Mouse (Mus musculus): ENCODE measurements around the gene Atp6v1fnb. TPM values are rescaled to one million over a fixed set of nuclear protein-coding genes. Genes with fewer than 3 reads are reported as not detected.

Gene Atp6v1fnb
- total RNA-seq, 2 experiments from 2014 or later, result 0.53 TPM; not detected in 1

DNA sequence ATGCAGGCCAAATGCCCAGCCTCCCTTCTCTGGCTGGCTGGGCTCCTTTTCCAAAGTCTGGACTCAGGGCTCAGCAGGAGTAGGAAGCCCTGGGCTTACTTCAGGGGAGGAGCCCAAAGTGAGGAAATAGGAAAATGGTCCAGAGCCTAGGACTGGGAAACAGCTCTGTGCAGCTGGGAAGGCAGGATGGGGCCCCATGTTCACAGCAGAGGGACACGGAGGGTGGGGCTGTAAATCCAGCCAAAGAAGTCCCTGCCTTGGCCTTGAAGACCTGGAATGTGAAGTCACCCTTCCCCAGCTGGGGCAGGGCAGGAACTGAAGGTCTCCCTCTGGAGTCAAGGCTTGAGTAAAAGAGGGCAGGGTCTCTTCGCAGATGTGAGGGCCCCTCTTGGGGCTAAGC, 37.8 kb downstream of the Atp6v1fnb start:
- intact Hi-C loops (cut with DNase I), result no loop called here
- DNase-seq (ENCODE audit: low spot score in 2 of 2), result no peak

DNA sequence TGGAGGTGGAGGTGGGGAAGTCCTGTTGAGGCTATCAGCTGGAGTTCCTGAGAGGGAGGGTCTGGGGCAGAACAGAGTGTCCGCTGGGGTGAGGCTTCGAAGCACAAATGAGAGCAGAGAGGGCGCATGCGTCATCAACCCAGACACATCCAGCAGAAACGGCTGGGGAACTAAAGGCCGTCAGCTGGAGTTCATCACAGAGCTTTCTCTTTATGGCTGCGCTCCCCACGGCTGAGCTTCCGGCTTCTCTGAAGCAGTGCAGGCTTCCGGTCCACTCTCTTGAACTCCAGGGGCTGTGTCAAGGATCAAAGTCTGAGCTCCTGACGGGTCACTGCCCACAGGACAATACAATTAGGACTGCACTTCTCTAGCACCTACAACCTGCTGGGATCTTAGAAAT, 42.0 kb downstream of the Atp6v1fnb start:
- intact Hi-C loops (cut with DNase I), result no loop called here
- DNase-seq (ENCODE audit: low spot score in 2 of 2), result no peak

DNA sequence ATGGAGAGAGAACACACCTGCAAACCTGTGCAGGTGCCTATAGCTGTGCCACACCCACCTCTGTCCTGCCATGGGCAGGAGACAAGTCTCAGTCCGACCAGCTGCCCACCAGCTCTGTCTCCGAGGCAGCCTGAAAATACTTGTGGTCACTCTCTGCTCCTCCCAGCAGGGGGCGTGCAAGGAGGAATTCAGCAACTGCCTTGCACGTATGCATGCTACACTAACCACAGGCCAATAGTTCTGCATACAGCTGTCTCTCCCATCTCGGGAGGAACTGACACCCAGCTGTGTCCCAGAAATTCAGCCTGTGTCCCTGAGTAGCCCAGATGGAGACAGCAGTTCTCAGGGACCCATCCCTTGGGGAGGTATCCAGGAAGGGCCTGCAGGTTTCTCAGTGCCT, 45.9 kb downstream of the Atp6v1fnb start:
- intact Hi-C loops (cut with DNase I), result loop anchor here (5.0 kb wide), 1 partner anchor 130 kb away; no protein-coding TSS in a partner anchor
- DNase-seq (ENCODE audit: low spot score in 2 of 2), result peak; percentile 53 to 72

DNA sequence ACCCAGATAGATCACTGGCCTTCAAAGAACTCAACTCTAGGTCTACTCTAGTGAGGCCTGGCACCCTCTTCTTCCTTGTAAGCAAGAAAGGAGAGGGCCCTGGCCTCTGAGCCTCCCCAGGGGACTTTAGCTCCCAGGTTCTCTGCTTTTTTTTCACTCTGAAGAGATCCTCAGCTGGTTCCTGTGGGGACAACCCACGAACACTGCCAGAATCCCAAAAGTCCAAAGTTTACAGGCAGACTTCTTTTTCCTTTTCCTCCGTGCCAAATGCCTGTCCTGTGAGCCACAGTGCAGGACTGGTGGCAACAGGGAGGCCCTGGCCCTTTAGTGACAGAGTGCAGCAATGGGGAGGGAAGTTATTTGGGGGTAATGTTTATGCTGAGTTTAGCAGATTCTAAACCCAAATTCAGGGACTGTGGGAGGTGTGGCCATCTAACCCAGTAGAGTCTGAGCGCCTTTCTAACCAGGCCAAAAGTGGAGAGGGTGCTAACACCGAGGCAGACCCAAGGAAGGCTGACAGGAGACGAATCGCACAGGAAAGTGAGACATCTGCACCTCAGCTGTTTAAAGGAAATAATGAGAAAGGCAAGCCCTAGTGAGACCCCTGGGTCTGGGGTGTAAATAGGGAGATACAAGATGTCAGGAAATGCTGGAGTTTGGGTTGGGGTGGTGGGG, 51.5 kb downstream of the Atp6v1fnb start:
- intact Hi-C loops (cut with DNase I), result no loop called here
- no peak for DNase-seq (ENCODE audit: low spot score in 2 of 2)

Other genes starting within 250 kb of the Atp6v1fnb start
- gene Hilpda, start 198.9 kb upstream of the Atp6v1fnb start, total RNA-seq (2021), result 1 to 10 TPM; 6.7 to 8.4 TPM
- under 1 TPM; 0.34 to 0.41 TPM for gene Fam71f2, start 191.8 kb upstream of the Atp6v1fnb start, total RNA-seq (2021)
- not detected for gene Fam71f1, start 152.3 kb upstream of the Atp6v1fnb start, total RNA-seq (2021)
- 10 to 100 TPM; 71.9 to 72.5 TPM for gene Calu, start 123.4 kb upstream of the Atp6v1fnb start, total RNA-seq (2021)
- under 1 TPM in 1 of 2 experiments, not detected in 1; 0.32 TPM for gene Opn1sw, start 83.0 kb upstream of the Atp6v1fnb start, total RNA-seq (2021)
- gene Ccdc136, start 75.1 kb upstream of the Atp6v1fnb start, total RNA-seq (2021), result 10 to 100 TPM; 84.7 to 92.0 TPM
- 1 to 10 TPM; 1.5 to 1.6 TPM for gene Flnc, start 38.2 kb upstream of the Atp6v1fnb start, total RNA-seq (2021)
- gene Atp6v1f, start 3.7 kb upstream of the Atp6v1fnb start, total RNA-seq (2021), result 100 to 1,000 TPM; 250 to 257 TPM
- gene Kcp, start 36.5 kb downstream of the Atp6v1fnb start, total RNA-seq (2021), result 1 to 10 TPM; 1.5 to 1.8 TPM
- gene Irf5, start 55.2 kb downstream of the Atp6v1fnb start, total RNA-seq (2021), result 1 to 10 TPM; 4.7 to 5.4 TPM
- gene Tnpo3, start 138.4 kb downstream of the Atp6v1fnb start, total RNA-seq (2021), result 10 to 100 TPM; 68.5 to 69.5 TPM
- gene Tspan33, start 222.8 kb downstream of the Atp6v1fnb start, total RNA-seq (2021), result 10 to 100 TPM; 30.4 to 32.0 TPM